Mouse (Mus musculus) left cerebral cortex, postnatal 10 days (tissue): ENCODE data around the gene Arhgap15. TPM values are rescaled to one million over a fixed set of nuclear protein-coding genes. Genes with fewer than 3 reads are reported as not detected.
"Not testable (repeated sequence)": the region's sequence is repeated elsewhere in the genome, so short reads cannot be mapped to it uniquely, and the experiment has no call there.

Experiments
- DNase-seq, 2 experiments: peaks; one replicate each; pipeline ENCODE4 v3.0.0; 2021 to 2022; ENCODE audit warnings: low spot score in 2 of 2, mixed read lengths in 1 of 2; ENCODE audit errors: extremely low spot score in 1 of 2
- intact Hi-C: fragments of 180-260 bp; cut with DNase I; formaldehyde crosslinking; loops from one replicate; pipeline ENCODE4 v1.15.1; 2025
- total RNA-seq, 2 experiments: library from RNA; stranded (reverse); gene quantifications; 2 replicates each; pipeline ENCODE4 v1.2.3; 2021

Gene Arhgap15
- total RNA-seq: 1 to 10 TPM; 6.3 to 6.9 TPM

GRCm38 (mm10) chr2:43748287-43748983, at the start of gene Arhgap15:
Gene Arhgap15, plus strand, starts transcription at chr2:43748824.
- intact Hi-C loops: no loop called here
- DNase-seq: no peak

GRCm38 (mm10) chr2:43712611-43713138, 35.9 kb upstream of the Arhgap15 start:
- intact Hi-C loops: no loop called here
- DNase-seq: no peak

DNA sequence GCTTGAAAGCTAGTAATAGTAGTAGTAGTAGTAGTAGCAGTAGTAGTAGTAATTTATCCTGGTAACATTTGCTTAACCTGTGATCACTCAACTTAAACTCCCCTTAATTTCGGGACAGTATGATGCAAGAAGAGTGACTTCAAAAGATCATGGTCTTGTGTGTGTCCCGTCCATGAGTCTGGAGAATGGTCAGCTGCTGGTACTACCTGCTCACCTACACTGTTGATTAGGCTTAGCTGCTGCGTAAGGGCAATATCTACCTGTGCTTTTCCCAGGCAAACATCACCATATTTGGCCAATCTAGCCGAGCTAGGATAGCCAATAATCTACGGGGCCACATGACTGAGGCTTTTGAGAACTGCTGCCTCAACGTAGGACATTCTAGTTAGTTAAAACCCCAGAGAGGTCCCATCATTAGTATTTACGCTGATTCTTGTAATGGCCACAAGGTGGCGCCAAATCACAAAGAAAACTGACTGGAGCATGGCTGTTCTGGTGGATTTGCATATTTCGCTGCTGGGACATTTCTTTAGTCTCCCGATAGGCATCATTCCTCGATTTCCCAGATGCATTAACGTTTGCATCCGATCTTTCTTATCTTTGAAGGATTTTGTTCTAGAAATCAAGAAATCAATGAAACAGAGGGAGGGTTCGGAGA, 26.0 kb upstream of the Arhgap15 start:
- intact Hi-C loops: loop anchor here (2.0 to 5.0 kb wide), 2 partner anchors 130 to 180 kb away; no protein-coding TSS in a partner anchor
- peak; percentile 32 to 83 for DNase-seq

DNA sequence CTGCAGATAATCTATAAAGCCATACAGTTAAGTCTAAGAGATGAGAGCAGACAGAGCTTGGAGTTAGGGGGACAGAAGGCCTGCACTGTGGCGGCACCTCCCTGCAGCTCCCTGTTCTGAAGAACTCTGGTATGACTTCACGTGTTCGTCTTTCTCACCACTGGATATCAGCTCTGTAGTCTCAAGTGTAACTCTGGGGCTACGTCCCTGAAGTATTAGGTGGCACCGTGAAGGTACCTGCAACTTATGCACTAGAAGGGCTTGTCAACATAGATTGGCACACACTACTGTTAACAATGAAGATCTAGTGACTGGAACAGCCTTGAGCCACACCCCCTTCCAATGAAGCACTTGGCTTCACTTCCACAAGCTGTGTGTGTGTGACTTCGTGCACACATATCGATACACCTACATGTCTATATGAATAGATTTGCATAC, 25.5 kb upstream of the Arhgap15 start:
- intact Hi-C loops: loop anchor here (2.0 to 5.0 kb wide), 2 partner anchors 129 to 180 kb away; no protein-coding TSS in a partner anchor
- DNase-seq: no peak

DNA sequence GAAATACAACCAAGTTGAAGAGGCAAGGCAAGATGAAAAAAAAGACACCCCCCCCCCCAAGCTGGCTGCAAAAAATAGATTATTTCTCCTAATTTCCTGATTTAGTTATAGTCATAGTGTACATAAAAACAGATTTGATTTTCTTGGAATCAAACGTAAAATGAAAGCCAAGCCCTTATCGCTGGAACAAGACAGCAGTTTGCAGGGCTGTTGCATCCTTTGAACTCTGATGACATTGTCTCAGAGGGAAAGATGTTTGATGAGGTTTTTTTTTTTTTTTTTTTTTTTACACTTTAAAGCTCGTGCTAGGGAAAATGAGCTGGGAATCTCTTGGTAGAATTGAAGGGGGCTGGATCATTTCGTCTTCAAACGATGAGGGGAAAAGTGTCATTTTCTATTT, 21.4 kb upstream of the Arhgap15 start:
- intact Hi-C loops: no loop called here
- DNase-seq: no peak

- no peak for DNase-seq
- intact Hi-C loops: no loop called here
These were observed 20.9 kb upstream of the Arhgap15 start for GRCm38 (mm10) chr2:43727693-43728092.

DNA sequence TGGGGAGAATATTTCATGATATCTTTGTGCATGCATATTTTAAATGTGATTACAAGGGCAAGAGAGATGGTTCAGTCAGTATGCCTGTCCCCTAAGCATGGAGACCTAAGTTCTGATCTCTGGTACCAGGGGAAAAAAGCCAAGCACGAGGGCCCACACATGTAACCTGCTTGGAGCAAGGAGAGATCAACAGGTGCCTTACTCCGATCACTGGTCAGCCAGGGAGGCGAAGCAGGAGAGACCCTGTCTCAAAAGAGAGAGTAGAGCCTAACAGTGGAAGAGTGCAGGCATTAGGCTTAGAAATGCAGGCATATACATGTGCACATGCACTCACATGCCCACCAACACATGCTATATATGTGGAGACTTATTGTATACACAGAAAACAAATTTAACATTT, 19.8 kb upstream of the Arhgap15 start:
- intact Hi-C loops: no loop called here
- no peak for DNase-seq

DNA sequence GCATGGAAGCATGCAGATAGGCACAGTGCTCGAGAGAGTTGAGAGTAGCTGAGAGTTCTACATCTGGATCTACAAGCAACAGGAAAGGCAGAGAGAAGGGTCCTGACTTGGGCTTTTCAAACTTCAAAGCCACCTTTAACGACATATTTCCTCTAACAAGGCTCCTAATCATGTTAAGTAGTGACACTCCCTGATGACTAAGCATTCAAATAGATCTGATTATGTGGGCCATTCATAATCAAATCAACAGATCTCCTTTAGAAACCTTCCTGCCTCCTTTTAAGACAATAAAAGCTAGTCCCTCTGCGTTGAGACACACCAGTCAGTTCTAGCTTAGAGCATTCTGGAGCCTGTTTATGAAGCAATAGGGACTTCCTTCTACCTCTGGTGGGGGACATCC, 16.2 kb upstream of the Arhgap15 start:
- intact Hi-C loops: no loop called here

GRCm38 (mm10) chr2:43735071-43735470, 13.6 kb upstream of the Arhgap15 start:
- intact Hi-C loops, DNase-seq: not testable (repeated sequence)

More for the DNA sequence above, 16.2 kb upstream of the Arhgap15 start:
- no peak for DNase-seq

GRCm38 (mm10) chr2:43737546-43737945, 11.1 kb upstream of the Arhgap15 start:
- intact Hi-C loops: no loop called here
- no peak for DNase-seq

DNA sequence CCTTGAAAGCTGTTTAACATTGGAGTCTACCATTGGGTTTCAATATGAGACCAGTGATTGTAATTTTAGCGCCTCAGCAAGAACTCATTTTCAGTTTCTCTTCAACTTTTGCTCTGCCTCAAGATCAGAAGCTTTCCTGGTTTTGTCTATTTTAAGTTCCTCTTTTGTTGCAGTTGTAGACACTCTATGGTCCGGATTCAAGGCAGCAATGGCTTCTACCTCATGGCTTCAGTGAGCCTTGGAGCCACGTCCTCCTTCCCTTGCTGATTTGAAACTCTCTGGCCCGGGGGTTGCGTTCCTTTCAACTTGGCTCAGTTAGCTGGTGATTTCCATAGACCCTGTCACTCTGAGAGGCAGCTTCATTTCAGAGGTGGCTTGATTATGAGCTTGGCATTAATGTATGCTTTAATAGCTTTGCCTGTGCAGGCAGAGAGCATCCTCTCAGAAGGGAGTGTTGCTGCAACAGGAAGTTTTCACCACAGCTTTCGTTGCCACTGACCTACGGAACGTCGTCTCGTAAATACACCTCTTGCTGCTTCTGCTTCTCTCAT, 10.0 kb upstream of the Arhgap15 start:
- intact Hi-C loops: no loop called here
- no peak for DNase-seq

DNA sequence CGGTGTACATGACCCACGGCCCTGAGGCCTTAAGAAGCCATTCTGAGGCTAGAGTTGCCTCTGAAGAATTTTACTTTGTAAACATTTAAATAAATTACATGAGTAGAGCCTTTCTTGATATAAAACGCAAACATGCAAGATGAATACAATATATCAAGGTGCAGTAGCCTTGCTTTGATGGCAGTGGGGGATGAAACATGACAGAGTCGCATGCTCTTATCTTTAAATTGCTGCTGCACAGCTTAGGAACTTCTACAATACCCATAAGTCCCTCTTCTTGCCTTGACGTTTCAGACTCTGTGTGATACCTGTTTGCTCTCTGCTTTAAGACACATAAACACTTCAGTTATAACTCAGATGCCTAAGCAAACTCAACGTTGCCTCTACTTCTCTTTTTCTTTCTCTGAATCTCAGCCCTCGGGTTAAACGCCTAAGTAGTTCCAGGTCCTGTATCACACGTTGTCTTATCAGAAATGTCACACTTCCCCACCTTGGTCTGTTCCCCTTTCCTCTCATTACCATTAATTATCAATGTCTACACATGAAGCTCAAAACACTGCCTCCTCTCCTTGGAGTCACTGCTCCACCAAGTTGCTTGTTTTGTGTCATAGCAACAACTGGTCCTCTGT, 9.3 kb upstream of the Arhgap15 start:
- intact Hi-C loops: no loop called here
- DNase-seq: no peak

GRCm38 (mm10) chr2:43749321-43749720, 697 bp downstream of the Arhgap15 start:
- intact Hi-C loops: no loop called here
- no peak for DNase-seq

DNA sequence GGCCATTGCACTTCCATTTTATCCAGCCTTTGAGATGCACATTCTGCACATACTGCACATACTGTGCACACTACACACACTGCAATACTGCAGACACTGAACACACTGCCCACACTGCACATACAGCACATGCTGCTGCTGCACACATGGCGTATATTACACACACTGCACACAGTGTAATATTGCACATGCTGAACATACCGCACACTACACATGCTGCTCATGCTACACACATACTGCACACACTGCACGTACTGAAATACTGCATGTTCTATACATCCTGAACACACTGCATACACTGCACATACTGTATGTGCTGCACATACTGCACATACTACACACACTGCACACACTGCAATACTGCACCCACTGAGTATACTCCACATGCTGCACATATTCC, 7.3 kb downstream of the Arhgap15 start:
- no peak for DNase-seq
- intact Hi-C loops: no loop called here

DNA sequence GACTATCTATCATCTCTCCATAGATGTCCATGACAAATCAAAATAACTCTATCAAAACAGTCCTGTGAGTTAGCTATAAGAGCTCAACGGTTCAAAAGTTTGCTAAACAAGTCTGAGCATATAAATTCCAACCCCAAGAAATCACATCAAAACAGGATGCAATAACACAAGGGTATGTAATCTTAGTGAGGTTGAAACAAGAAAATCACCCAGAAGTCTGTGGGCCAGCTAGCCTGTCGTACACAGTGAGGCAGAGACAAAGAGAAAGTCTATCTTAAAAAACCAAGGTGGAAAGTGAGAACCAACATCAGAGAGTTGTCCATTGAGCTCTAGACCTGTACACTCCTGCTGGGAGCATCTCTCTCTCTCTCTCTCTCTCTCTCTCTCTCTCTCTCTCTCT, 8.0 kb downstream of the Arhgap15 start:
- intact Hi-C loops: no loop called here
- DNase-seq: no peak

- no peak for DNase-seq
- intact Hi-C loops: no loop called here
These were observed 13.1 kb downstream of the Arhgap15 start for GRCm38 (mm10) chr2:43761735-43762134.

- no peak for DNase-seq
- intact Hi-C loops: no loop called here
These were observed 14.7 kb downstream of the Arhgap15 start for GRCm38 (mm10) chr2:43763279-43763678.

GRCm38 (mm10) chr2:43764456-43764855, 15.8 kb downstream of the Arhgap15 start:
- intact Hi-C loops: no loop called here
- no peak for DNase-seq

DNA sequence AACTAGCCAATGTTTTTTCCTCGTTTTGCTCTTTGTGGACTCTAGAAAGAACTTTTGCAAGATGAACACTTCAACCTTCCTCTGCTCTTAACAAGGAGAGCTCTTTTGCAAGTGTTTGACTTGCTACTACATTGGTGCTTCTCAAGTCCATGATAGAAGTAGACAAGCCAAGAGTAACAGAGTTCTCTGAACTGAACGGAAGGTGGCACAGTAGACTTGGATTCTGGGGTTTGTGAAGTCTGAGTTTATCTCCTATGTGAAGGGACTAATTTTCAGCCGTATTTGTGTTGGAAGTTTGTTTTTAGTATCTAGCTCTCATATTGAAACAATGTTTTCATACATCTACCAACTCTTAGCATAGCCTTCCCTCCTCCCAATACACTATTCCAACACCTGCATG, 17.6 kb downstream of the Arhgap15 start:
- no peak for DNase-seq
- intact Hi-C loops: no loop called here
